Mouse (Mus musculus) cerebellum, postnatal 36 days (tissue): ENCODE results near the gene Kcnmb1.
A peak's percentile ranks its signal among the peaks of the same experiment; 100 is the strongest.

Experiments
- DNase-seq, 2 experiments: peaks; one replicate each; pipeline ENCODE4 v3.0.0; 2021 to 2022; ENCODE audit warnings: mixed read lengths in 2 of 2

The Kcnmb1 gene

GRCm38 (mm10) chr11:33944786-33945328, 18.0 kb upstream of the Kcnmb1 start:
- DNase-seq, result no peak

GRCm38 (mm10) chr11:33946501-33946900, 16.3 kb upstream of the Kcnmb1 start:
- DNase-seq, result no peak

GRCm38 (mm10) chr11:33951155-33951554, 11.7 kb upstream of the Kcnmb1 start:
- DNase-seq, result no peak

- DNase-seq, result no peak
These were observed 10.9 kb upstream of the Kcnmb1 start for GRCm38 (mm10) chr11:33951684-33952625.

DNA sequence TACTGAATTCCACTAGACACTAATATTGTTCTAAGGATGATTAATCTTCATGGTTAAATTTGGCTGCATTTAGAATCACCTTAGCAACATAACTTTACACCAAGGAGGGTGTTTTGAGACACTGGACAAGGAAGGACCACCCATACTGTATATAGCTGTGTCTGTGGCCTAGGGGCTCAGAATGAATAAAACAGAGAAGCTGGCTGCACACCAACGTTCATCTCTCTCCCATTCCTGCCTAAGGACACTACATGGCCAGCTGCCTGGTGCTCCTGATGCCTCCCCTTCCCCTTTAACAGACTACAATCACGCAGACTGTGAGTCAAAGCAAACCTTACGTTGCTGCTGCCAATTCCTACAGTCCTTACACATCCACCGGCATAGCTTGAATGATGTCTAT, 6.8 kb upstream of the Kcnmb1 start:
- DNase-seq, result no peak

DNA sequence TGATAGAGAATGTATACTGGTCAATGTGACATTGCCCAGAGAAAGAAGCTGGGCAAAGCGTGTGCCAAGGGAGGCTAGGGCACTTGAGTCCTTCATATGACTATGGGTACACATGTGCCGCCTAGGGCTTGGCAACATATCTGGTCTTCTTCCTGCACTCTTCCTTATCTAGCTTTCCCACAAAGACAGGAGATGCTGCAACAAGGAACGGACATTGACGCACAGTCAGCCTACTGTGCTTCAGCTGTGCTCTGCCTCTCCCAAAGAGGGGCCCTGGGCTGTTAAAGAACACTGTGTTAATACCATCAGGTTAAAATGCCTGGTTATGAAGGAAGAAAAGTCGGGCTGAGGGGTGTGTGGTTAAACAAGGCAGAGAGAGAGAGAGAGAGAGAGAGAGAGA, 6.2 kb upstream of the Kcnmb1 start:
- DNase-seq, result no peak

DNA sequence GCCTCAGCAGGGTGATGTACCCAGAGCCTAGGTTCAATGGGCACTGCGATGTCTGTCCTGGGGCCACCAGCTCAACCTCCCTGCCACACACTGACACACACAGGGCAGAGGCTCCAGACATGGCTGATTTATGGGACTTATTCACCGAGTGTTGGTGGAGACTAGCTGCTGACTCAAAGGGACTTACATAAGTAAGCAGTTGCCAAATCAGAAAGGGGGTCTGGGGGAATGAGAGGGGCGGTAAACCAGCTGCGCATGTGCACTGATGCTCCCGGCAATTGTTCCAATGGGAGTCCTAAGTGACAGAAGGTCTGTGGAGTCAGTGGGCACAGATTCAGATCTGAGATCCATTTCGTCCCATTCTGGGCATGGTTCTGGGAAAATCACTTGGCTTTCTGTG, 5.2 kb upstream of the Kcnmb1 start:
- no peak for DNase-seq

DNA sequence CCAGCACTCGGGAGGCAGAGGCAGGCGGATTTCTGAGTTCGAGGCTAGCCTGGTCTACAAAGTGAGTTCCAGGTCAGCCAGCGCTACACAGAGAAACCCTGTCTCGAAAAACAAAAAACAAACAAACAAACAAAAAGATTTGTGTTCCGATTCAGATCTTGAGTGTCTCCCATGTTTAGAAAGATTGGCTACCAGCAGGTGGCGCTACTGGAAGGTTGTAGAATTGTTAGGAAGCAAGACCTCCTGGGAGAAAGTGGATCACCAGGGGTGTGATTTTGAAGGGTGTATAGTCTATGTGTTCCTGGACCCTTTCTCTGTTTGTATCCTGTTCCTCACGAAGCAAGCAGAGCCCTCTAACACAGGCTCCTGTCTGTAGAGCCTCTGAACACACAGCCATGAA, 4.1 kb upstream of the Kcnmb1 start:
- peak; percentile 18 to 26 for DNase-seq

DNA sequence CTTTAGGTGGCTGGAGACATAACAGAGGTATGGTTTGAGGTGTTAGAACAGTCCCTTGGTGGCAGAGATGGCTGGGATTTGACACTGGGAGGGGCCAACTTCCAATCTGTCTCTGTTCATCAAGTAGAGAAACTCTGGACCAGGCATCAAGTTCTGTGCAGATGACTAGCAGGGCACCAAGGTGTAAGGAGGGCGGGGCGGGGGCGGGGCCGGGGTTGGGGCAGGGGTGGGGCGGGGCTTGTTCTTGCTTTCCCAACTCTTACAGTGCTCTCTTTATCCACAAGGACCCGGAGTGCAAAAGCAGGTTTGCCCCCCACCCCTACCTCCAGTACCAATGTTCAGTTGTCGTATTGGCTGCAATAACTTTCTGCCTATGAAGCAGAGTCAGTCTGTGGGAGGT, 635 bp upstream of the Kcnmb1 start:
- no peak for DNase-seq

DNA sequence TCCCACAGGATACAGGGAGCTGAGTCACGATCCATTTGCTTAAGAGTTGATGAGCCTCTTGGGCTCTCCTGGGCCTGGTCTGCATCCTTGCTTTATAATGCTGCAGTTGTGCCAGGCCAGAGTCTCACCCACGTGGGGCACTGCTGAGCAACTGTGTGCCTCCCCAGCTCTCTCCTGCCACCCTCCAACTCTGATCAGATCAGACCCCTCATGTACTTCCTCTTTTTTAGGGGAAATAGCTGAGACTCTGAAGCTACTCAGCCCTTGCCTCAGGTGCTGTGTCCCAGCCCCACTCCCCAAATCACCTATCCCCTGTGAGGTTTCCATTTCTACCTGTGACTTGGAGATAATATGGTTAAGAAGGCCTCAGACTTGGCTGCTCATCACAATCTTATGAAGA, 2.6 kb downstream of the Kcnmb1 start:
- DNase-seq, result no peak

GRCm38 (mm10) chr11:33967708-33968107, 4.9 kb downstream of the Kcnmb1 start:
- no peak for DNase-seq

DNA sequence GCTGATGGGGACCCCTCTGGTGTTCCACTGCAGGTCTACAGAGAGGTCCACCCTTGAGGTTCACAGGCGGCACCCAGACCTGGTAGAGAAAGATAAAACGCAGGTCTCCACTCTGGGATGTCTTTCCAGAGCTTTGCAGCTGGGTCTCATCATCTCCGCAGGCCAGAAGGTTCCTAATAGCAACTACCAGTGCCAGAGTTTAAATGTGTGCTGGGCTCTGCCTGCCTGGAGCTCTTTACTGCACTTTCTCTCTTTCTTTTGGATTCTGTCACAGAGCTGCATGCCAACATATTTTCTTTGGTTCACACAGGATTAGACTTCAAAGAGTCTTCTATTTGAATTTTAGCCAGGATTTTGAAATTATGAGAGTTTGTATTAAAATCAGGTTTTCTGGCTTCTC, 6.4 kb downstream of the Kcnmb1 start:
- DNase-seq, result no peak

- DNase-seq, result no peak
These were observed 9.3 kb downstream of the Kcnmb1 start for GRCm38 (mm10) chr11:33972114-33972513.

DNA sequence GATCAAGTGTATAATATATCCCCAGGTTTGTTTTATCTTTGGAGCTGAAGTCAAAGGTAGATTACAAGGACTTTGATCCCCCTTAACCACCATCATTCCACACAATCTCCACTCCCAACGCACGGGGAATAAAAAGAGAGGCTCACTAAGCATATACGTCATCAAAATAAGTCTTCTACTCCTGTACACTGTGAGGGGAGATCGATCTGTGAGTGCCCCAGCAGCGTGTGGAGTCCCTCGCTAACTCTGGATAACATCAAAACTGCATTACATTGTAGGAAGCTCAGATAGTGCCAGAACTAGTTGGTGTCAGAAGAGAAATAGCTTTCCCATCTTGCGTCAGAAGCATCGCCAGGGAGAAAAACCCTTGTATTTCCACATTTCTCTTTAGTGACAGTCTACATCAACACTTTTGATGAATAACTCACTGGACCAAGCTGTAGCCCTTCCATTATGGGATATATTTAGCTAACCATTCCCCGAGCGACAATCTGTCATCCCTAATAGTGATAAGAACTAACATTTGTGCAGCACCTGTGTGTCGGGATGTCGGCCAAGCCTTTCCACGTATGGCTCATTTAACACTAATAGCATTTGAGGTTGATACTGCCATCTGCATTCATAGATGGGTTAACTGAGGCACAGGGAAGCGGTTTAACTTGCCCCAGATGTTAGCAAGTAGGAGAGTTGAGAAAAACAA, 11.7 kb downstream of the Kcnmb1 start:
- peak; percentile 15 to 18 for DNase-seq

DNA sequence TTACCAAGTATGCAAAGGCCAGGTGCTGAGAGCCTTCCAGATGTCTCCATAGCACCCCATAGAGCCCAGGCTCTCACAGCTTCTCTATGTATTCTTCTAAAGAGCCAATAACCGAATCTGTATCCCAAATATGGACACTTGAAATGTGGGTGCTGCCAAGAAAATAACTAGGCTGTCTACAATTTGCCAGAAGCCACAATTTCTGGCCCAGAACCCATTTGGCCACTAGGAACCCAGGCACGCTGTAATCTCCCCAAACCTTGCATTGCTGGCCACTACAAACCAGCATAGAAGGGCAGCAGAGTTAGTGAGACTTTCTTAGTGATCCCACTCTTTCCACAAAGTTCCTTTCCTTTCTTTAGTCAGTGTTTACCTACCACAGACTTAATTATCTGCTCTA, 12.3 kb downstream of the Kcnmb1 start:
- no peak for DNase-seq

- DNase-seq, result no peak
These were observed 17.3 kb downstream of the Kcnmb1 start for GRCm38 (mm10) chr11:33980146-33980545.

DNA sequence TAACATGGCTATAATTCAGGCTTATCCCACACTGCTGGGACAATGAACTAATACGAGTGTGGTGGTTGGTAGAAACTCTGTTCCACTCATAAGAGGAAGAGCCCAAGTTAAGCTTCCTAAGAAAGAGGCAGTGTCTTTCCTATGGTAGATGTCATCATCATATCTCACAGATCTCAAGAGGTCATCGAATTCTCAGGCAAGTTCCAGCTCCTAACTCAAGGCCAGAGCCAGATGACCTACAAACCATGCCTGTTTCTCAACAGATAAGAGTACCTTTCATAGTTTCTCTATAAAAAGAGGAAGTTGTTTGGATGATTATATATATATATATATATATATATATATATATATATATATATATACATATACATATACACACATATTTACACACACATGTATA, 23.7 kb downstream of the Kcnmb1 start:
- DNase-seq, result no peak

GRCm38 (mm10) chr11:33990002-33990401, 27.2 kb downstream of the Kcnmb1 start:
- no peak for DNase-seq

GRCm38 (mm10) chr11:33992938-33993337, 30.1 kb downstream of the Kcnmb1 start, which contains the start of gene Kcnip1:
Gene Kcnip1, minus strand, starts transcription at chr11:33993152.
- DNase-seq, result peak; percentile 45 to 51

DNA sequence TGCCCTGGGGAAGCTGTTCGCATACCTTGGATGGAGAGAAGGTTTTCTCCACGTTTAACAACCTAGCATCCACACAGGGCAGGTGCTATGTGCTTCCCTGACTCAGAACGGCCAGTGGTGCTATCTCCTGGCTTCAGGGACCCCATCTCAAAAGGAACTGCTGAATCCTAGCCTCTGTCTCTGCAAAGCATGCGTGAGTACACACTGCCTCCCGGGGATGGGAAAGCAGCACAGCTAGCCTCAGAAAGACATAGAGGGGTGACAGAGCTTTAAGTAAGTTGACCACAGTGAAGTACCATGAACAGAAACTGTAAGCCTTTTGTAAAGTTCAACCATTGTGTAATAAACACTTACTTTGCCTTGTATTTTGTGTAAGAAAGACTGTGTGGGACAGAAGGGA, 30.7 kb downstream of the Kcnmb1 start:
- no peak for DNase-seq

DNA sequence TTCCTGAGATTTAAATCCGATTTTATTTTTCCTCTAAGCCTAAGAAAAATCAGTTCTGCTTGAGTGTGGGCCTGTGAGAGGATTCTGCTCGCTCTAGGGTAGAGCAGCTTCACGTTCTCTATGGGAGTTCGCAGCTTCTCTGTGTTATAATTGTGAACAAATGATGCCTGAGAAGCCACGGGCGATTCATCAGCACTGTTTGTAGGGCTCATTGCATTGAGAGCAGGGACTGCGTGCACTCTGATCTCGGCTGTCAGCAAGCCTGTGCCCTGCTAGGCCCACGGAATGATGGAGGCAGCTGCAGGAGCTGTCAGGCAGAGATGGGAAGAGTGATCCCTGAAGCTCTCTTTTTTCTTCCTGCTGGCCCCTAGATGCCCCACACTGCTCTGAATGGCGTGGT, 35.4 kb downstream of the Kcnmb1 start:
- no peak for DNase-seq

DNA sequence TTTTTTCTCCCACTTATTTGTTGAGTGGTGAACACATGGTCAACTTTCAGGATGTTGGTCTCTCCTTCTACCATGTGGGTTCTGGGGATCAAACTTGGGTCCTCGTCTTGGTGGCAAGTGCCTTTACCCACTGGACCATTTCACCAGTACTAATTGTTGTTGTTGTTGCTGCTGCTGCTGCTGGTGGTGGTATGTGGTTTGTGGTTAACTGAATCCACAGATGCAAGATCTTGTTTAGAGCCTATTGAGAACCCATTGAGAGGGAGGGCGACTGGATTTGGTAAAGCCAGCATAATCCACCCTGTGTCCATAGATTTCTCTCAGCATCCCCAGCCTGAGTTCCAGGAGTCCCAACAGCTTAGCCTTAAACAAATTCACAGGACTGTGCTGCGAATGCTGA, 37.6 kb downstream of the Kcnmb1 start:
- DNase-seq, result no peak

GRCm38 (mm10) chr11:34001938-34002592, 39.3 kb downstream of the Kcnmb1 start:
- DNase-seq, result peak; percentile 43 to 53
